Mouse (Mus musculus): ENCODE measurements at regions not wholly inside any gene's neighbourhood (a gene's known extent, or its start where the extent isn't known, plus 50 kb on each side); places are given as distances from the start of the nearest gene placed in this dataset.
A peak's percentile ranks its signal among the peaks of the same experiment; 100 is the strongest.

DNA sequence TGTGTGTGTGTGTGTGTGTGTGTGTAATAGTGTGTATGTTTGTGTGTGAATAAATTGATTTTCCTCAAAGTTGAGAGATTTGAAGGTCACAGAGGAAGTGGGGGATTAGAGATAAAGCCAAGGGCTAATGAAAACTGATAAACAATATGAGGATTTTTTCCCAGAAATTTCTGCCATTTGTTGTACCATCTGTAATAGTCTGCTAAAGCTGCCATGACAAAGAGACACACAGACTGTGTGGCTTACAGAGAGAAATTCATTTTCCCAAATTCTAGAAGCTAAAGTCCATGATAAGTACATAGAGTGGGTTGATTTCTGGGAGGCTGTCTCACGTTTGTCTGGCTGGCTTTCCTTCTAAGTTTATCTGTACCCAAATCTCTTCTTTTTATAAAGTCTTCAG, 259.6 kb downstream of the Ndufa4 start:
- DNase-seq, result no peak

DNA sequence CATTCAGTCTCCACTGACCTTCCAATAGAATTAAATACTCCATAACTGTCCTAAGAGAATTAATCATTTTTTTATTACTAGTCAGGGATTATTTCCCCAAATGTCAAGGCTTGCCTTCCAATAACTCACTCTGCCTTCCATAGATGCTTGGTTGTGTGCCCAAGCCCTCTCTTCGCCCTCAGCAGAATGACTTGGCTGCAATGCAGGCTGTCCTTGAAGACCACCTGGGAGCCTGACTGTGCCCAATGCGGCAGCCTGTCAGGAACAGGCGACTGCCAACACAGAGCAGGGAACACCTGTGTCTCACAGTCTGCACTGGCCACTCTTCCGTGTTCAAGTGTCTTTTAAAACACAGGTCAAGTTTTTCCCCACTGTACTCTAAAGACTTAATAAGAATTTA, 294.0 kb downstream of the Ndufa4 start:
- DNase-seq, result peak; percentile 12

DNA sequence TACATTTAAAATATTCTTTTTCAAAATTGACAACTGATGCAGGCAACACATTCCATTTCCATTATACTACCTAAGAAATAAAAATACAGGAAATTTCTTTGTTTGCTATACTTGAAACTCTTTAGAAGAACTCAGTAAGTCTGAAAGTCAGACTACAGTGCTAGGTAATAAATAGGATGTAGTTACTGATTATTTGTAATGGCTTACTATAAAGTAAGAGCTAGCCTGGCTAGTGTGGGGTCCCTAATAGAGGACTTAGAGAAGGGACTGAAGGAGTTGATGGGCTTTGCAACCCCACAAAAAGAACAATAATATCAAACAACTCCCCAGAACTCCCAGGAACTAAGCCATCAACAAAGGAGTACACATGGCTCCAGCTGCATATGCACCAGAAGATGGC, 299.1 kb downstream of the Ndufa4 start:
- DNase-seq, result no peak

DNA sequence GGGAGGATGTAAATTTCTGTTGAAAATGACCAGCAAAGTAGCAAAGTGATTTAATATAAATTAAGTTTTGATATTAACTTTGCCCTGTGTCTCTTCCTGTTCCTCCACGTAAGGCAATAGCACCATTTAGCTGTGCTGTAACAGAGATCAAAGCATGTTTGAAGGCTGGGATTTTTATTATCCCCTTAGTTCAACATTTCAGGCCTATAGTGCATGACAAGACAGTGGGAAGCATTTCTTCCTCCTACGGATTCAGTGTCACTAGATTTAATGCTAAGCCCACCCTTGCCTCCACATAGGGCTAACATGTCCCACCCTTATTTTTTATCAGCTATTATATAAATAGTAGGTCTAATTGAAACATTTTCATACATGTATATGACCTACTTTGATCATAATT, 299.6 kb downstream of the Ndufa4 start:
- no peak for DNase-seq

DNA sequence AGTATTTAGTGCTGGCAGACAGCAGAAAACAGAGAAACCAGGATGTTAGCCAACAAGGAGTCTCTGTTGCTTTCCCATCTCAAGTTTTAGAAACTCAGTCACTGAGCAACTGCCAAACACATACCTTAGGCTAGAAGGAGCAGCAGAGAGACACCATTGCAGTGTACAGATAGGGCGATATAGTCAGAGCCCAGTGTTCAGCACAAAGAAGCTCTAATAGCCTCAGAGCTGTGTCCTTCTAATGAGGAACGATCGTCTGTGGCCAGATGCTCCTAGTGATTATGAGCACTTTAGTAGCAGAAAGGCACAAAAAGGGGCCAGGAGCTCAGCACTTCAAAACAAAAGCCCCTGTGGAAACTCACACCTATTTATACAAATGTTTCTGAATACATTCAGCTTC, 301.2 kb downstream of the Ndufa4 start:
- DNase-seq, result no peak

DNA sequence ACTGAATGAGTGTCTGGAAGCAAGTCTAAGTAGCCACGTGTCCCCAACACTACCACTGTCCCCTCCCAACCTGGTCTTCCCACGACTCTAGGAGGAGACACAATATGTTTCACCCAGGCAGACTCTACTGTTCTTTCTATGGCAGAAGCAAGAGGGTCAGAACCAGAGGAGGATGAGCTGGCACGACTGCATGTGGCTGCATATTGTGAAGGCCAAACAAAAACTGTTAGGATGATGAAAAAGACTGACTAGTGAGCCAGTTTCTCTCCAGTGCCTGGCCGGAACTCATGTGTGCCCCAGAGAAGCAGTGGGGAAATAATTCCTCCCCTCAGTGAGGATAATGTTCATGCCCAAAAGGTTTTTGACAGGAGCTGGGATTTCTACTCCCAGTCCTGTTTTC, 301.8 kb downstream of the Ndufa4 start:
- no peak for DNase-seq

DNA sequence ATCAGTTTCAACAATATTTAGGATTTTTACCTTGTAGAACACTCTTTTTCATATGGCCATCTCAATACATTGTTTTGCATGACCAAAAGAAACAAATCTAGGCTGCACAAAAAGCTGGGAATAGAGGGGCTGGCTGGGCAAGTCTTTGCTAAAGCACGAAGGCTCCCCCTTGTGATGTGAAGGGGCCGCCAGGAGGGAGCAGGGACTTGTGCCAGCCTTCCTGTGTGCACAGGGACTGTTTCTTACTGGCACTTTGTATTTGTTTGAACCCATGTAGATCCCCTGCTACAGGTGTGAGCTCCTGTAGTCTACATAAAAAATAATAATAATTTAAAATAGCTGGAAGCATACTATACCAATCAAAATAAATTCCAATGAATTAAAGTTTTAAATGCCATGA, 312.4 kb downstream of the Ndufa4 start:
- DNase-seq, result no peak

DNA sequence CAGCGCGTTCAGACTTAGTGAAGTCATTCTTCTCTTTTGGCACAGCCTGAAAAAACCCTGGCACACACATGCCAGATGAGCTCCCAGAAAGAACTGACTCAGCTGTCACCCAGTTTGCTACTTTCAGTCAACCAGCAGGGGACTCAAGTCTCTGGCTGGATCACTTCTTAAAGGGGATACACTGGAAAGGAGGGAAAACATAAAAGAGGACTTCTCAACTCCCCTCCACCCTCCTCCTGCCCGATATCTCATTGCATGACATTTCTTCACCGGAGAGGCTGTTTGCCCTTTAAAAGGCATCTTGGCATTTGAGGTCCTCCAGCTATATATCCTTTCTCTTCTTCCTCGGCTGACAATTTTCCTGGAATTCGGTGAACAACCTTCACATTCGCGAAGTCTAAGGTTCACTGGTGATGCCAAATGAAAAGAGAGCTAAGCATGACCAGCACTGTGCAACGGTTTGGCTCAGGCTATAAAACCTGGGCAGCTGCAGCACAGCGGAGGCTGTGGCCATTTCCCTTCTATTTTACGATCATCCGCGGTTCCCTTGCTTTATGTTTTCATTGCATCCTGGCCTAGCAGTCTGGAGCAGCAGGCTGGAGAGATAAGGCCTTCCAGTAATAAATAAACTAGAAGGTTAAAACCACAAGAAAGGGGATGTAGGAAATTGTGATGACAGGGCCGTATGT, 313.6 kb downstream of the Ndufa4 start:
- DNase-seq, result peak; percentile 33

DNA sequence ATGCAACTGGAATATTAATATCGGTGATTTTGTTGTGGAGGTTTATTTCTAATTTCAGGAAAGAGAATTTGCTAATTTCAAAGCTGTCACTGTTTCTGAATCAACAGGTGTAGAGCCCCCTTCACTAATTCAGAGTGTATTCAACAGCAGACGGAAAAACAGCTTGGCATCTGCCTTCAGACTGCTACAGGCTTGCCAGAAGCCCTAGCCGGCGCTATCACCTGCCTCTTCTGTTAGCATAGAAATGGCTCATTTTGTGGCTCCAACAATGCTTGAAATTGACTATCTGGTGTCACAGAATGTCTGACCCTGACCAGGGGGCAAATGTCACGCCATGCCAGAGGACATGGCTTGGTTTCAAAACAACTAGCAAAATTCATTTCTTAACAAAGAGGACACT, 331.2 kb downstream of the Ndufa4 start:
- peak; percentile 8 for DNase-seq

DNA sequence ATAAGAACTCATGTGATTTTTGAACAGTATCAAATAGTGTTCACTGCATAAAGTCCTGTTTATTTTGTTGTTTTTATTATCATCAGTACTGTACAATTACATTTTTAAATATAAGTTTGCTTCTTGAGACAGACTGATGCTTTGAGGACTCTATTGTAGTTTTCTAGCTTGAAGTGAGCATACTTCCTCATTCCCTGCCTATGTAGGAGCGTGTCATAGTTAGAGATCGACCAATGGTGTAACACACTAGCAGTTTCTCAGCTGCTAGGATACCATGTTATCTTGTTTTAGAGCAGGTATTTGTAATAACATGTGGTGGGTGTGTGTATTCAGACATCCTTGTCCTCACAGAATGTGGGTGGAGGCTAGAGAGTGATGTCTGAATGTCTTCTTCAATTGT, 342.1 kb downstream of the Ndufa4 start:
- DNase-seq, result no peak

DNA sequence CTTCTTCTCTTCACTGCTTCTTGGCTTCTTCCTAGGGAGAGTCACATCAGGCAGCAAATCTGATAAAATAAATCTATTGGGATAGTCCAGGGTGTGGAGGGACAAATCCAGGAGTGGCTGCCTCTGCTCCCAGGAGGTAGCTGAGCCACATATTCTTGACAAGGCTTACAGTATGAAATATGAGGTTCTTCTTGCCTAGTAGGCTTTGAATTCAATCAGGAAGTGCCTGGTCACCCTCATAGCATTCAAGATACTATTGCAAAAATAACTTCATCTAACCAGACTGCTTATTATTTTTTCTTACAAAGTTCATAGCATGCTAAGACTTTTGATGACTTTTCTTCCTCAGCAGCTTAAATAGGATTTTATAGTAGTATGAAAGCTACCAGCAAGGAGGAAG, 356.8 kb downstream of the Ndufa4 start:
- DNase-seq, result no peak

DNA sequence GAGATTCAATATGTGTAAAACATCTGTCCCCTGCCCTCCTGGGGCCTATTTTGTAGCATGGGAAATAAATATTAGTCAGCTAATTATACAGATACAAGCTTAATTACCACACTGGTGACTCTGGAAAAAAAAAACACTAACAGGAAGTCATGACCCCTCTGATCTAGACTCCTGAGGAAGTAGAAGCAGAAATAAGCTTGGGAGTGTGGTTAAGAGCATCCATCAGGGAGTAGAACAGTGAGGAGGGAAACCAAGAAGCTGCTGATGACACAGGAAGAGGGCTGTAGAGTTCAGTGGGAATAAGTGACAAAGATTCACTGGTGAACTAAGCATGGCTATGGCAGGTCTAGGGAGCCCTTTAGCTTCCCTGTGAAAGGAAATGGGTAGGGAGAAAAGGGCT, 360.0 kb downstream of the Ndufa4 start:
- no peak for DNase-seq

DNA sequence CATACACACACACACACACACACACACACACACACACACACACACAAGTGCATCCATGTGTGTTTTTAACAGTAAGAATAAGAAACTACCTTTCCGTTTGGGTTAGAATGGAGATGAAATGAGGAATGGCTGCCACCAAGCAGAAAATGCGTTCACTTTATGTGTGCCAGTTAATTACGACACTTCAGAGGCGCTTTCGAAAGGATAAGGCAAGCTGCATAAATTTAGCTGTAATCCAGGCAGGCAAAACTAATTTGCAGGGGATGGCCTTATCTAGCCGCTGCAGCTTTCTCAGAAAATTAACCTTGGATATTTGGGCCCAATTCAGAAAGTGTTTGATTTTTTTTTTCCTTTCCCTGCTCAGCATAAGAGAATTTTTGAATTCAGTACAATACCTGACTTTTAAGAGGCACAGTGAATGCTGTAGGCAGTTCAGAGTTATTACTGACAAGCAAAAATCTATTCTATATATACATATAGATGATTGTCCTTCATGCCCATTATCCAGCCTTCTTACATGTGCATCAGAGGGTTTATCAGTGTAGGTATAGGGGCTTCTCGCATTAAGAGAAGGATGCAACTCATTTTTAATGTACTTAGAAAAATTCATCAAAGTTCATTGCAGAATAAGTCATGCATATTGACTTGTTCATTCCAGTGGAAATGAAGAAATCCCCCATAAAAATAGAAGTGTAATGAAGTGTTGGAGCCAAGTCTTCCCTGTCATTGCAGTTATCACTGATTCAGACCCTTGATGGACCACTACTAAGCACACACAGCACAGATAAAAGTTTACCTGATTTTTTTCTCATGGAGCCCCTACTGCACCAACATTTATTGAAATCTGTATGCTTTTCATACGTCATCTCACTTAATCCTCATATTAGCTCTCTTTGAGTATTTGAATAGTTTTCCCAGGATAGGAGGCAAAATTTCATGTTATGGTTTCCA, 372.1 kb downstream of the Ndufa4 start:
- no peak for DNase-seq

DNA sequence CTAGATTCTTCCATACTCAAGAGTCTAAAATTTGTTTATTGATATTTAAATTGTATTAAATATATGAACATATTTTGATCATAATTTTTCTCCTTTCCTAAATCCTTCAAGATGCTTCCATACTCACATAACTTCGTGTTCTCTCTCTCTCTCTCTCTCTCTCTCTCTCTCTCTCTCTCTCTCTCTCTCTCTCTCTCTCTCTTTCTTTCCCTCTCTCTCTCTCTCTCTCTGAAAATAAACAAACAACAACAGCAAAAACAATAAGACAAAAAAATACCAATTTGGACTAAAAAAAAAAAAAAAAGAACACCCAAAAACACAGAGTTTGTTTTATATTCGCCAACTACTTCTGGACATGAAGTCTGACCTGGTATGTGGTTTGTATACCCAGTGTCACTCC, 404.2 kb downstream of the Ndufa4 start:
- DNase-seq, result no peak

DNA sequence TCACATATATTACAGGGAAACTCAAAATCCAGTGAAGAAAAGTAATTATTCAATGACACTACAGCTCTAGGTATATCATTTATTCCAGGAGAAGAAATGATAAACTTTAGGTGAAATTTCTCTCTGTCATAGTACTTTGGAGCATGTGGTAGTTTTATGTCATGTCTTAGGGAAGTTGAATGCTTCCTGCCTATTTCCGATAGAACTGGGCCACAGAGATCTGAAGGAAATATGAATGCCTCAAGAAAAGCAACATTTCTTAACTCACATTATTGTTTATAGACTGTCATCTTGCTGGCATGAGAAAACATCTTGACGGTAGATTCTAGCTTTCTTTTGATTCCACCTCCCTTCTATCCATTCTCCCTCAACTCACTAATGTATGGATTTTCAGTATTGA, 412.9 kb downstream of the Ndufa4 start:
- DNase-seq, result no peak

DNA sequence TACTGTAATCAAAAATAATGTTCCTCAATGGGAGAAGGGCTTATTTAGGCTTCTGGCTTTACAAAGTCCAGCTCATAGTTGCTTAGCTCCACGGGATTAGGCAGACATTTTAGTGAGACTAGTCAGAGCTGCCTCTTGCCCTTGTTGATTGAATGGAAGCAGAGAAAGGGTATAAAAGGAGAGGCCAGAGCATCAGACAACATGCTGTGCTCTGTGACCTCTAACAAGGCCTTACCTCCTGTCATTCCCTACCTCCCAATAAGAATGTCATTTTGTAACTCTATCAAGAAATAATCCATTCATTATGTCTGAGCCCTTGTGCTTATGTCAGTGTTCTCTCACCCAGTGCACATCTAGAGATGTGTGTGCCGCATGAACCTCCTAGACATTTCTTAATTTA, 430.3 kb downstream of the Ndufa4 start:
- DNase-seq, result no peak
